Mouse (Mus musculus) heart, postnatal 0 days (tissue): ENCODE measurements around the gene Akap4. TPM values are rescaled to one million over a fixed set of nuclear protein-coding genes. Genes with fewer than 3 reads are reported as not detected.

Experiments
- ATAC-seq: fragments of 200-750 bp; cut with Nextera tagmentation; 2 replicates; pipeline ENCODE4 v1.8.0; 2017; ENCODE audit warnings: low read depth, moderate number of reproducible peaks, moderate library complexity; ENCODE audit not compliant: insufficient read depth
- DNase-seq: peaks from one replicate; pipeline ENCODE4 v3.0.0-alpha.2; 2016; ENCODE audit warnings: low spot score
- H3K27ac ChIP-seq: fragments of 300-500 bp; sonication (generic); 2 replicates; pipeline ENCODE4 v1.5.1; 2014; ENCODE audit warnings: low read depth, mild to moderate bottlenecking
- H3K27me3 ChIP-seq: fragments of 300-500 bp; sonication (generic); 2 replicates; pipeline ENCODE4 v1.6.1; 2014; ENCODE audit warnings: low read length, mixed read lengths; ENCODE audit not compliant: control insufficient read depth, insufficient read depth
- H3K36me3 ChIP-seq: fragments of 300-500 bp; sonication (generic); replicated peaks from 2 replicates; pipeline ENCODE4 v1.6.1; 2014; ENCODE audit warnings: low read length, mixed read lengths; ENCODE audit not compliant: control insufficient read depth, insufficient read depth
- H3K4me1 ChIP-seq: fragments of 300-500 bp; sonication (generic); 2 replicates; pipeline ENCODE4 v1.6.1; 2014; ENCODE audit warnings: antibody characterized with exemption; ENCODE audit not compliant: control insufficient read depth, insufficient read depth
- H3K4me2 ChIP-seq: fragments of 300-500 bp; sonication (generic); 2 replicates; pipeline ENCODE4 v1.6.1; 2014; ENCODE audit warnings: low read depth, mild to moderate bottlenecking, low read length, moderate library complexity
- H3K4me3 ChIP-seq: fragments of 300-500 bp; sonication (generic); 2 replicates; pipeline ENCODE4 v1.5.1; 2014; ENCODE audit warnings: low read depth, low read length
- H3K9ac ChIP-seq: fragments of 300-500 bp; sonication (generic); replicated peaks from 2 replicates; pipeline ENCODE4 v1.6.1; 2014; ENCODE audit warnings: low read depth, low read length, mixed read lengths
- H3K9me3 ChIP-seq: fragments of 300-500 bp; sonication (generic); replicated peaks from 2 replicates; pipeline ENCODE4 v1.6.1; 2016; ENCODE audit warnings: low read length; ENCODE audit not compliant: control insufficient read depth
- CTCF ChIP-seq: IDR thresholded peaks from 2 replicates; pipeline ENCODE4 v1.5.1; 2016; ENCODE audit warnings: antibody characterized with exemption, control low read depth, low read depth
- EP300 ChIP-seq: IDR thresholded peaks from 2 replicates; pipeline ENCODE4 v1.6.1; 2016; ENCODE audit warnings: antibody characterized with exemption, low read depth
- WGBS: fragments of 180-500 bp; shearing (Covaris S2); extraction: QIAGEN DNeasy Blood & Tissue Kit; methylation state at CpG from one replicate; pipeline ENCODE4 v1.1.7; 2014; 5-methylcytosine and 5-hydroxymethylcytosine counted together
- polyA plus RNA-seq: library from polyadenylated mRNA; unstranded; fragments of >200 nt; fragmentation: Nextera tagmentation; extraction: Ambion mirVana; gene quantifications from 2 replicates; pipeline ENCODE4 v1.2.1, GENCODE M21; 2015
- total RNA-seq: library from RNA; depleted of rRNA; stranded (reverse); fragments of >200 nt; gene quantifications from 2 replicates; pipeline ENCODE4 v1.2.3, GENCODE M21; 2014; ENCODE audit warnings: low replicate concordance; rRNA removed

Akap4 gene
- total and polyA plus RNA-seq, 2 experiments from 2014 or later = 0.05 TPM; not detected in 1

GRCm38 (mm10) chrX:7079820-7080429, 12.6 kb downstream of the Akap4 start:
- Histone ChIP-seq H3K4me2 (no peak overlapping the region), H3K4me1 (no peaks in the 10 kb centered on the region; the same call in 1 of the 2 replicates), H3K27me3 (no peaks in the 10 kb centered on the region), H3K36me3 (no peaks in the 10 kb centered on the region), H3K9ac (no peak overlapping the region), H3K27ac (peak overlapping the region; percentile 38; the same call in 1 of the 2 replicates), H3K4me3 (no peak overlapping the region), H3K9me3 (no peaks in the 10 kb centered on the region)
- TF ChIP-seq EP300 = no peak
- no peak for TF ChIP-seq CTCF
- peak; percentile 11 for DNase-seq
- peak; percentile 73 for ATAC-seq
- 26% methylated on average over 6 of the region's 6 CpGs for WGBS

- 75% methylated on average over 1 of the region's 1 CpGs for WGBS
- TF ChIP-seq CTCF = no peak
- no peak for TF ChIP-seq EP300
- H3K4me1 ChIP-seq = no peaks in the 10 kb centered on the region
- DNase-seq (no peak), ATAC-seq (no peak)
- no peaks in the 10 kb centered on the region for H3K9me3 ChIP-seq
- no peaks in the 10 kb centered on the region for H3K27me3 ChIP-seq
- no peak overlapping the region for H3K9ac ChIP-seq
- H3K27ac ChIP-seq = no peak overlapping the region
- no peak overlapping the region for H3K4me3 ChIP-seq
- H3K36me3 ChIP-seq = no peaks in the 10 kb centered on the region
- H3K4me2 ChIP-seq = no peak overlapping the region
These were observed 18.6 kb downstream of the Akap4 start for GRCm38 (mm10) chrX:7085878-7086277.

GRCm38 (mm10) chrX:7090323-7090722, 23.0 kb downstream of the Akap4 start:
- H3K9me3 ChIP-seq = no peaks in the 10 kb centered on the region
- no peak overlapping the region for H3K4me3 ChIP-seq
- H3K36me3 ChIP-seq = no peaks in the 10 kb centered on the region
- ATAC-seq = peak; percentile 73
- H3K27ac ChIP-seq = peak overlapping the region; percentile 65
- no peak overlapping the region for H3K4me2 ChIP-seq
- H3K4me1 ChIP-seq = no peaks in the 10 kb centered on the region
- DNase-seq = peak; percentile 76
- H3K27me3 ChIP-seq = no peaks in the 10 kb centered on the region
- TF ChIP-seq CTCF (no peak), EP300 (no peak)
- H3K9ac ChIP-seq = no peak overlapping the region

- H3K4me1 ChIP-seq = no peaks in the 10 kb centered on the region
- TF ChIP-seq EP300 = no peak
- 0 out of 2 replicates have a peak, but pooled peaks have one; percentile 14 for TF ChIP-seq CTCF
- DNase-seq (no peak), ATAC-seq (no peak)
- H3K9ac ChIP-seq = no peak overlapping the region
- H3K27me3 ChIP-seq = no peaks in the 10 kb centered on the region
- H3K4me3 ChIP-seq = no peak overlapping the region
- H3K9me3 ChIP-seq = no peaks in the 10 kb centered on the region
- H3K27ac ChIP-seq = no peak overlapping the region
- no peaks in the 10 kb centered on the region for H3K36me3 ChIP-seq
- H3K4me2 ChIP-seq = no peak overlapping the region
These were observed 35.0 kb downstream of the Akap4 start for GRCm38 (mm10) chrX:7102280-7102679.

GRCm38 (mm10) chrX:7114885-7115284, 47.6 kb downstream of the Akap4 start:
- DNase-seq = no peak
- no peaks in the 10 kb centered on the region for H3K4me1 ChIP-seq
- H3K27ac ChIP-seq = no peak overlapping the region
- no peaks in the 10 kb centered on the region for H3K27me3 ChIP-seq
- 75% methylated on average over 3 of the region's 3 CpGs for WGBS
- H3K36me3 ChIP-seq = no peaks in the 10 kb centered on the region
- H3K4me3 ChIP-seq = no peak overlapping the region
- no peak overlapping the region for H3K9ac ChIP-seq
- no peak overlapping the region for H3K4me2 ChIP-seq
- H3K9me3 ChIP-seq = no peaks in the 10 kb centered on the region
- TF ChIP-seq EP300 (no peak), CTCF (no peak)
- no peak for ATAC-seq

GRCm38 (mm10) chrX:7121618-7122280, 54.4 kb downstream of the Akap4 start:
- 75% methylated on average over 4 of the region's 4 CpGs for WGBS
- Histone ChIP-seq H3K4me2 (no peak overlapping the region), H3K36me3 (no peaks in the 10 kb centered on the region), H3K4me3 (no peak overlapping the region), H3K27me3 (no peaks in the 10 kb centered on the region), H3K4me1 (no peaks in the 10 kb centered on the region), H3K9ac (no peak overlapping the region), H3K27ac (no peak overlapping the region), H3K9me3 (no peaks in the 10 kb centered on the region)
- ATAC-seq (no peak), DNase-seq (no peak)
- TF ChIP-seq CTCF (no peak), EP300 (no peak)

Other genes starting within 250 kb of the Akap4 start
- 0.19 and 0.77 TPM in 2 replicates for gene Ccnb3, start 25.9 kb upstream of the Akap4 start, total RNA-seq
- 0.05 and 0.10 TPM in 2 replicates for gene Ccnb3, start 25.9 kb upstream of the Akap4 start, polyA plus RNA-seq